Mouse (Mus musculus): ENCODE results near the gene Nup98.

The Nup98 gene

GRCm38 (mm10) chr7:102120326-102120725, 89.7 kb downstream of the Nup98 start:
- in situ Hi-C loops (cut with MseI, MboI), result no loop called here

GRCm38 (mm10) chr7:102117382-102117781, 92.6 kb downstream of the Nup98 start:
- in situ Hi-C loops (cut with MseI, MboI), result no loop called here

- in situ Hi-C loops (cut with MseI, MboI), result no loop called here
Measured at GRCm38 (mm10) chr7:102116579-102117331, 93.2 kb downstream of the Nup98 start, which contains the start of gene Chrna10. Chrna10 (minus strand) TSS chr7:102116828.

- in situ Hi-C loops (cut with MseI, MboI), result no loop called here
Measured at GRCm38 (mm10) chr7:102113151-102113729, 96.7 kb downstream of the Nup98 start.

GRCm38 (mm10) chr7:102109746-102110145, 100.2 kb downstream of the Nup98 start:
- in situ Hi-C loops (cut with MseI, MboI), result no loop called here

- in situ Hi-C loops (cut with MseI, MboI), result no loop called here
Measured at GRCm38 (mm10) chr7:102109171-102109570, 100.8 kb downstream of the Nup98 start, which contains the start of gene Art5. Art5 (minus strand) TSS chr7:102109489.

GRCm38 (mm10) chr7:102108206-102108605, 101.8 kb downstream of the Nup98 start:
- in situ Hi-C loops (cut with MseI, MboI), result no loop called here

GRCm38 (mm10) chr7:102106700-102107141, 103.3 kb downstream of the Nup98 start:
- in situ Hi-C loops (cut with MseI, MboI), result no loop called here

GRCm38 (mm10) chr7:102104126-102104525, 105.8 kb downstream of the Nup98 start:
- in situ Hi-C loops (cut with MseI, MboI), result no loop called here

GRCm38 (mm10) chr7:102103555-102103954, 106.4 kb downstream of the Nup98 start:
- in situ Hi-C loops (cut with MseI, MboI), result no loop called here

GRCm38 (mm10) chr7:102102696-102103095, 107.3 kb downstream of the Nup98 start:
- in situ Hi-C loops (cut with MseI, MboI), result no loop called here

- in situ Hi-C loops (cut with MseI, MboI), result no loop called here
Measured at GRCm38 (mm10) chr7:102102241-102102640, 107.7 kb downstream of the Nup98 start.

- in situ Hi-C loops (cut with MseI, MboI), result no loop called here
Measured at GRCm38 (mm10) chr7:102101487-102101886, 108.5 kb downstream of the Nup98 start, which contains the start of gene Art1. Art1 (plus strand) TSS chr7:102101743.

GRCm38 (mm10) chr7:102100868-102101267, 109.1 kb downstream of the Nup98 start:
- in situ Hi-C loops (cut with MseI, MboI), result no loop called here

- in situ Hi-C loops (cut with MseI, MboI), result no loop called here
Measured at GRCm38 (mm10) chr7:102099760-102100661, 110.0 kb downstream of the Nup98 start.

GRCm38 (mm10) chr7:102087336-102087735, 122.6 kb downstream of the Nup98 start:
- in situ Hi-C loops (cut with MseI, MboI), result no loop called here

GRCm38 (mm10) chr7:102084041-102084696, 125.8 kb downstream of the Nup98 start:
- in situ Hi-C loops (cut with MseI, MboI), result no loop called here

GRCm38 (mm10) chr7:102082816-102083215, 127.2 kb downstream of the Nup98 start, which contains the start of gene Trpc2:
Trpc2 (plus strand) TSS chr7:102083116.
- in situ Hi-C loops (cut with MseI, MboI), result no loop called here

GRCm38 (mm10) chr7:102081784-102082183, 128.2 kb downstream of the Nup98 start:
- in situ Hi-C loops (cut with MseI, MboI), result no loop called here

- in situ Hi-C loops (cut with MseI, MboI), result no loop called here
Measured at GRCm38 (mm10) chr7:102080311-102080710, 129.7 kb downstream of the Nup98 start.

GRCm38 (mm10) chr7:102078517-102078916, 131.5 kb downstream of the Nup98 start:
- in situ Hi-C loops (cut with MseI, MboI), result no loop called here
